Mouse (Mus musculus): ENCODE measurements around the gene Flywch2.

DNA sequence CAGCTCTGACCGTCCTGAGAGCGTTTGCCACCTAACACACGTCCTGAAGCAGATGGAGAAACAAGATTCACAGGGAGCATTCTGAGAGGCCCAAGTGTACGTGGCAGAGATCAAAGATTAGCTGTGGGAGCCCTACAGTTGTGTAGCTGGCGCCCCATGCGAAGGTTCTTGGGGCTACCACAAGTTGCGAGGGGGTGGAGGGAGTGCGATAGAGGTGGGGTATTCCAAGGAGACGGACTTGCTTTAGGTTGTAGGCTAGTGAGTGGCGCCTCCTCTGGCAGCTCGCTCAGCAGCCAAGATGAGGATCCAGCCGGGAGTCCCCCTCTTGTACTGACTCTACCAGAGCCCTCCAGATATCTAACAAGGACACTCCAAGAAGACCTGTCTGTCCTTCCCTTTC is 39.6 kb downstream of the Flywch2 start:
- TF ChIP-seq GATA1 (IDR thresholded peaks at IDR 0.05; ENCODE audit: low read length) (no peak), TAL1 (IDR thresholded peaks at IDR 0.05; ENCODE audit: low read length) (no peak)
